Mouse (Mus musculus): ENCODE measurements around the gene BC028528. TPM values are rescaled to one million over a fixed set of nuclear protein-coding genes. Genes with fewer than 3 reads are reported as not detected.
"Not testable (repeated sequence)": the region's sequence is repeated elsewhere in the genome, so short reads cannot be mapped to it uniquely, and the experiment has no call there.

BC028528 gene
- total RNA-seq (2022) = 1 to 10 TPM; 1.1 to 2.1 (median 1.5) TPM

GRCm38 (mm10) chr3:95891211-95892065, at the start of gene BC028528:
BC028528 (minus strand) TSS chr3:95892005.
- DNase-seq (ENCODE audit: low spot score in 2 of 2) = no peak

- no peak for DNase-seq (ENCODE audit: low spot score in 2 of 2)
These were observed 47.0 kb upstream of the BC028528 start for GRCm38 (mm10) chr3:95938835-95939234.

GRCm38 (mm10) chr3:95938217-95938616, 46.4 kb upstream of the BC028528 start:
- no peak for DNase-seq (ENCODE audit: low spot score in 2 of 2)

- DNase-seq (ENCODE audit: low spot score in 2 of 2) = no peak
These were observed 42.6 kb upstream of the BC028528 start for GRCm38 (mm10) chr3:95934448-95934847.

DNA sequence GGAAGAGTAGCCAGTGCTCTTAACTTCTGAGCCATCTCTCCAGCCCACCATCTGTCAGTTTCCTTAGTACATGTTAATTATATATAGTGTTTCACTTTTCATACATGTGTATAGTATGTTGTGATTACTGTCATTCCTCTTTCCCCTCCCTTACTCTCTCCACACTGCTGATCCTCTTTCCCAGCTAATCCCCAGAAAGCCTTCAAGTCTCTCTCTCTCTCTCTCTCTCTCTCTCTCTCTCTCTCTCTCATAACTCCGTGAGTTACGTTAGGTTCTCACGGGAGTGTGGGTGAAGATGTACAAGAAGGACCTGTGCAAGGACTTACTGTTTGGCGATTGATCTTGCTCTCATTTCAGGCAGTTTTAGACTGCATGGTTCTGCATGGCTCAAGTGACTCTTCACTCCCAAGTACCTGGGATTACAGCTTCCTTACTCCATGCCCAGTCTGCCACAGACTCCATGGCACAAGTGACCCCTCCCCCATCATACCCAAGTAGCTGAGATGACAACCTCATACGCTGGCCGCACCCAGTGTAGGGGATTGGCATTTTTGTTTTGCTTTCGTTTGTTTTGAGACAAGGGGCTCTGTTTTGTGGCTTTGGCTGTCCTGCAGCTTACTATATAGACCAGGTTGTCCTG, 41.4 kb upstream of the BC028528 start:
- DNase-seq (ENCODE audit: low spot score in 2 of 2) = no peak

GRCm38 (mm10) chr3:95932566-95932965, 40.8 kb upstream of the BC028528 start:
- no peak for DNase-seq (ENCODE audit: low spot score in 2 of 2)

DNA sequence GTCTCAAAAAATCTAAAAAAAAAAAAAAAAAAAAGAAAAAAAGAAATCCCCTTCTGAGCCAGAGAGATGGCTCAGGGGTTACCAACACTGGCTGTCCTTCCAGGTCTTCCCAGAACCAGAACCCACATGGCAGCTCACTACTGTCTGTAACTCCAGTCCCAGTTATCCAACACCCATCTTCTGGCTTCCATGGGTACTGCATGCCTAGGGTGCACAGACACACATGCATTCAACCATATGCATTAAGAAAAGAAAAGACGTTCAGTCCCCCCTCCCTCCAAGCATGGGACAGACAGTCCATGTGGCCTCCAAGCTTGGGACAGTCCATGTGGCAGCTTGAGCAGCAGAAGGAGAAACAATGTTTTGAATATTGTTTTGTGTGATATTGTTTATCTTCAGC, 40.4 kb upstream of the BC028528 start:
- DNase-seq (ENCODE audit: low spot score in 2 of 2) = no peak

DNA sequence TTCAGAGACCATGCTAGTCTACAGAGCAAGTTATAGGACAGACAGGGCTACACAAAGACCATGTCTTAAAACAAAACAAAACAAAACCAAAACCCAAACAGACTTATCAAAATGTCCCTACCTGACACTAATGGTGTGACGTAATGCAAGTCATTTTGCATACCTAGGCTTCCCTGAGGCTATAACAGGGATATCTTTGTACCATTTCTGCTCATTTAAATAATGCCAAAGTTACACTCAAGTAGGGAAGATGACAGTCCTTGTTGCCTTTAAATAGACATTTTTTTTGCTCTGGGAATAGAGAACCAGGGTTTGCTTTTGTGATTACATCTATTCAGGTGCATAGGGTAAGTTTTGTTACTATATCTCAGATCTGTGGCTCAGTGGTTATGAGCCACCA, 39.7 kb upstream of the BC028528 start:
- DNase-seq (ENCODE audit: low spot score in 2 of 2) = no peak

GRCm38 (mm10) chr3:95930471-95930789, 38.6 kb upstream of the BC028528 start:
- DNase-seq (ENCODE audit: low spot score in 2 of 2) = no peak

DNA sequence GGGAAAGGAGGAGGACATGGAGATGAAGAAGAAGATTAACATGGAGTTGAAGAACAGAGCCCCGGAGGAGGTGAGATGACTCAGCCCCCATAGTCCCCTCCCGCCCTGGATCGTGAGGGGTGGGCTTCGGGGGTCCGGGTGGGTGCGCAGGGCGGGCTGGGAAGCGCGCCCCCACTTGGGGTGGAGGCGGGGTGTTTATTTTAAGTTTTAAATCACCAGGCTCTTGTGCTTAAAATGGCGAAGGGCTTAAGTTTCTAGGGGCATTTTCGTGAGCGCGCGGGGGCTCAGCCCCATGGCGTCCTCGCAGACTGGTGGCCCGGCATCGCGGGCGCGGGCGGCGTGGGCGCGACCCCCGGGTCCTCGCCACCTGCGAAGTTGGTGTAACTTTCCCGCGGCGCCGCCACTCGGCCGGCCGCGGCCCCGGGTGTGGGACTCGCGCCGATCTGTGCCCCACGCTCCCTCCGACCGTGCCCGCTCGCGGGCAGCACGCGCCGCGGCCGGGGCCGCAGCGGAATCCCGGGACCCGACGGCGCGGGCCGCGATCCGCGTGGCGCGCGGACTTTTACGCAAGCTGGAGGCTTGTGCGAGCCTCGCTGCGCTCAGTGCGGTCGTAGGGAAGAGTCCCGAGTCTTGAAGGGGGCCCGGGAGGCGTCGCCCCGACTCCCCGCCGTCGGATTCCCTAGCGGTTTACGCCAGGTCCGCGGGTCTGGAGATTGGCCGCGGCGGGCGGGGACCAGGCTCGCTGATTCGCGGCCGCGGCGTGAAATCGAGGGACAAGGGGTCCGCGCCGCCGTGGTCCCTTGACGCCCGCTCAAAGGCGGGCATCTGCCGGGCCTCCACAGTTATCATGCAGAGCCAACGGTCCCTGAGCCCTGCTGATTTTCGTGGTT, 38.0 kb upstream of the BC028528 start:
- DNase-seq (ENCODE audit: low spot score in 2 of 2) = peak; percentile 11 to 22

DNA sequence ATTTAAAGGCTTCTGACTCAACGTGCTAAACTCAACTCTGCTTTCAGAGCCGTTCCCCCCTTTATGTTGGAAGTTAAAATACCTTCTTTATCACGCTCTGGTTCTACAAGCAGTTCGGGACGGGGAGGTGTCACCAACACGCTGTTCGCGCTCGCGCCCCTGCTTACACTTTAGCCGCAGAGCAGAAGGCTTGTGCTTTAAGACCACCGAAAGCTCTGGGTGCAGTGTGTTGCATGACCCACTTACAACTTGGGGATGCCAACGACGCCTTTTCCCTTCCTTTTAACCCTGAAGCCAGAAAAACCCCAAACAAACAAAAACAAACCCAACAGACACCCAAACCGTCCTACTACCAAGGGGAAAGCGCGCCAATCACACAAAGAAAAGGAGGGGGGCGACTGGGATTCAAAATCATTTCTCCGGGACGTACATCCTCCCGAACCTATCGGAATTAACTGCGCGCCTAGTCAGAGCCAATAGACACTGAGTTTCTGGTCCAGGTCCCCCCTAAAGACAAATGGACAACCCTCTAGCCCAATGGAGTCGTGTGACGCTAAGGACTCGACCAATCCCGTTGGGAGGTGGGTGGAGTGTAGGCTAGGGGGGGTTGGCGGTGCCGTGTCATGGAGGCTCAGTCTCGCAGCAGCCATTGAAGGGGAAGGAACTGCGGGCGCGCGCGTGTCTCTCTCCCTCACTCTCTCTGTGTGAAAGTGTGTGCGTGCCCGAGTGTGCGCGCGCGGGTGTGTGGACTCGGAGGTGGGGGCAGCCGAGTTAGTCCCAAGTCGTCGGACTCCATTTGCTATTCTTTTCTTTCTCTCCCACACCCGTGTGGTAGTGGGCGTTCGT, 37.1 kb upstream of the BC028528 start, which contains the start of gene Anp32e:
Gene Anp32e (plus strand): TSS at position 589 of the 846 bp plus-strand sequence.
- peak; percentile 96 for DNase-seq (ENCODE audit: low spot score in 2 of 2)

GRCm38 (mm10) chr3:95928261-95928657, 36.5 kb upstream of the BC028528 start:
- no peak for DNase-seq (ENCODE audit: low spot score in 2 of 2)

- DNase-seq (ENCODE audit: low spot score in 2 of 2) = no peak
These were observed 33.3 kb upstream of the BC028528 start for GRCm38 (mm10) chr3:95925087-95925486.

DNA sequence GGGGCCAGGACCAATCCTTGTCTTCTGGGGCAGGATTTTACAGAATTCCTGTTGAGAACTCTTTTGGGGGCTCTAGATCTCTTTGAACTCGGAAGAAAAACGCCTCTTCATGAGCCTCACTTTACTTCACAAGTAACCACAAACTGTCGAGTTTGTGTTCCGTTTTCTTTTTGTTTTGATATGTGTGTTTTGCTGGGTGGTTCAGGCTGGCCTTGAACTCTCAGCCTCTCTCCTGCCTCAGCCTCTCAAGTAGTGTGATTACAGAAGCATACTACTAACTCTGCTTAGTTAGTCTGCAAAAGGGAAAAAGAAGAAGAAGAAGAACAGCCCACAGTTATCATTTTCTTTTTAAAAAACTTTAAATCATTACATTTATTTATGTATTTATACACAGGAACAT, 32.4 kb upstream of the BC028528 start:
- no peak for DNase-seq (ENCODE audit: low spot score in 2 of 2)

DNA sequence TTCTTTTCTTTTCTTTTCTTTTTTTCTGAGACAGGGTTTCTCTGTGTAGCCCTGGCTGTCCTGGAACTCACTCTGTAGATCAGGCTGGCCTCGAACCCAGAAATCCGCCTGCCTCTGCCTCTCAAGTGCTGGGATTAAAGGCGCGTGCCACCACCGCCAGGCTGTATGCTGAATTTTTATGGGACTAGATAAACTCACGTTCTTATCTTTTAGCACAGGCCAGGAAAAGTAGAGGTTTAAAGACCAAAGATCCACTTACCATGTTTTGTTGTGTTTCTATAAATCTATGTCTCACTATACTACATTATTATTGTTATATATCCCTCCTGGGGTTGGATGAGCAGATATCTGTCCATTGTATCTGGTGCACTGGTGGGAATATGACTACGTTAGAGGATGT, 31.6 kb upstream of the BC028528 start:
- DNase-seq (ENCODE audit: low spot score in 2 of 2) = not testable (repeated sequence)

- DNase-seq (ENCODE audit: low spot score in 2 of 2) = not testable (repeated sequence)
These were observed 28.7 kb upstream of the BC028528 start for GRCm38 (mm10) chr3:95920532-95920931.

GRCm38 (mm10) chr3:95916760-95917159, 25.0 kb upstream of the BC028528 start:
- no peak for DNase-seq (ENCODE audit: low spot score in 2 of 2)

DNA sequence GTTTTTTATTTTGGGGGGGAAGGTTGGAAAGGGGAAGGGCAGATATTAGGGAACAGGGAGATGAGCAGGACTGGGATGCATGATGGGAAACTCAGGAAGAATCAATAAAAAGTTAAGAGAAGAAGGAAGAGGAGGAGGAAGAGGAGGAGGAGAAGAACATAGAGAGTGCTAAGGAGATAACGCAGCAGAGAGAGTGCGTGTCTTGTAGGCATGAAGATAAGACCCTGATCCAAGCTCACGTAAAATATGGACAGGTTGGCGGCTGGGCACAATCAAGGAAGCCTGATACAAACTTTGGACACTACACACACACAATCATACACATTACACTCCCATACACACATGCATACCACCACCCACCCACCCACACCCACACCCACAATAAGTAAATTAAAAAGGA, 22.9 kb upstream of the BC028528 start:
- no peak for DNase-seq (ENCODE audit: low spot score in 2 of 2)

GRCm38 (mm10) chr3:95907613-95908012, 15.8 kb upstream of the BC028528 start:
- DNase-seq (ENCODE audit: low spot score in 2 of 2) = no peak

GRCm38 (mm10) chr3:95906860-95907259, 15.1 kb upstream of the BC028528 start:
- DNase-seq (ENCODE audit: low spot score in 2 of 2) = no peak

GRCm38 (mm10) chr3:95905940-95906492, 14.2 kb upstream of the BC028528 start:
- no peak for DNase-seq (ENCODE audit: low spot score in 2 of 2)

All from gastrocnemius, adult 8-10 months (tissue).